Comparison of ENCODE assay signal across 23 mouse cellular contexts in genomic region chr9:26481890-26482289, GRCm38 (mm10).
"Had no signal": no experiment of that assay in that cellular context is flagged by ENCODE, and none has a peak within 500 bp of the region (broad histone marks: within the 10 kb centered on the region; RNA-seq: fewer than 3 reads in every experiment).

No protein-coding gene starts in this region.

- H3K36me3 ChIP-seq: heart, embryonic 10.5 days; heart, embryonic 12.5 days; hindbrain, embryonic 10.5 days; hindbrain, embryonic 12.5 days; intestine, embryonic 15.5 days; limb, embryonic 10.5 days; limb, embryonic 12.5 days had no signal

- H3K4me2 ChIP-seq: heart, embryonic 12.5 days; hindbrain, embryonic 12.5 days; hindbrain, embryonic 14.5 days; intestine, embryonic 15.5 days; limb, embryonic 12.5 days; liver, embryonic 11.5 days had no signal

- DNase-seq: gastrocnemius, adult 2 months; gastrocnemius, postnatal 10 days; gastrocnemius, postnatal 25 days; heart, adult 18-20 months; heart, postnatal 10 days; heart, postnatal 4 days; kidney, adult 18-20 months; kidney, adult 8-10 months; kidney, postnatal 10 days; kidney, postnatal 25 days; kidney, postnatal 4 days; liver had no signal

- H3K9me3 ChIP-seq: heart, embryonic 10.5 days; heart, embryonic 12.5 days; hindbrain, embryonic 10.5 days; hindbrain, embryonic 12.5 days; intestine, embryonic 15.5 days; limb, embryonic 10.5 days; limb, embryonic 12.5 days had no signal

- H3K4me1 ChIP-seq: heart, embryonic 10.5 days; heart, embryonic 12.5 days; hindbrain, embryonic 10.5 days; hindbrain, embryonic 12.5 days; intestine, embryonic 15.5 days; limb, embryonic 10.5 days; limb, embryonic 12.5 days had no signal

- H3K27ac ChIP-seq: gastrocnemius, adult 2 months; heart, embryonic 10.5 days; hindbrain, embryonic 10.5 days; hindbrain, embryonic 12.5 days; hindbrain, embryonic 14.5 days; intestine, embryonic 15.5 days; layer of hippocampus, adult 2 months; left cerebral cortex, adult 2 months; limb, embryonic 10.5 days; limb, embryonic 12.5 days had no signal

- H3K9ac ChIP-seq: heart, embryonic 12.5 days; hindbrain, embryonic 12.5 days; hindbrain, embryonic 14.5 days; intestine, embryonic 15.5 days; limb, embryonic 12.5 days had no signal

- H3K27me3 ChIP-seq: heart, embryonic 12.5 days; hindbrain, embryonic 12.5 days; intestine, embryonic 15.5 days; limb, embryonic 12.5 days had no signal

- H3K4me3 ChIP-seq: gastrocnemius, adult 2 months; heart, embryonic 10.5 days; heart, embryonic 12.5 days; hindbrain, embryonic 10.5 days; hindbrain, embryonic 12.5 days; intestine, embryonic 15.5 days; layer of hippocampus, adult 2 months; left cerebral cortex, adult 2 months; limb, embryonic 10.5 days; limb, embryonic 12.5 days had no signal
